In genomic region chr7:84483447-84484407, GRCm38 (mm10) we compare ENCODE assay signal across 20 mouse cellular contexts. TPM values are rescaled to one million over a fixed set of nuclear protein-coding genes. Genes with fewer than 3 reads are reported as not detected.
A peak's percentile ranks its signal among the peaks of the same experiment; 100 is the strongest.
DNase-seq lines count a peak whose midpoint lies in the region; ATAC-seq and TF ChIP-seq lines count a peak whose summit lies in the region.
"Had no signal": no experiment of that assay in that cellular context is flagged by ENCODE, and none has a peak within 500 bp of the region (broad histone marks: within the 10 kb centered on the region; RNA-seq: fewer than 3 reads in every experiment).

No protein-coding gene starts in this region.

- no peak overlapping the region for H3K4me2 ChIP-seq in hindbrain, embryonic 15.5 days
- no peak overlapping the region for H3K4me2 ChIP-seq in hindbrain, embryonic 12.5 days (replicated peaks)
- H3K4me2 ChIP-seq in neural tube, embryonic 13.5 days: no peak overlapping the region
- H3K4me2 ChIP-seq in neural tube, embryonic 14.5 days (ENCODE audit: low read depth, low read length): no peak overlapping the region
- no peak overlapping the region for H3K4me2 ChIP-seq in stomach, postnatal 0 days (replicated peaks; ENCODE audit: low read depth)
- H3K4me2 ChIP-seq: embryonic facial prominence, embryonic 15.5 days; forebrain, embryonic 15.5 days; heart, embryonic 13.5 days had no signal

- H3K27me3 ChIP-seq in hindbrain, embryonic 15.5 days: no peaks in the 10 kb centered on the region
- H3K27me3 ChIP-seq in hindbrain, embryonic 12.5 days: no peaks in the 10 kb centered on the region
- no peaks in the 10 kb centered on the region for H3K27me3 ChIP-seq in neural tube, embryonic 13.5 days
- H3K27me3 ChIP-seq in neural tube, embryonic 14.5 days (ENCODE audit: control insufficient read depth, insufficient read depth, low read length): no peaks in the 10 kb centered on the region
- H3K27me3 ChIP-seq in stomach, postnatal 0 days (ENCODE audit: control insufficient read depth, insufficient read depth, low read length): no peaks in the 10 kb centered on the region
- H3K27me3 ChIP-seq: embryonic facial prominence, embryonic 15.5 days; forebrain, embryonic 15.5 days; heart, embryonic 13.5 days had no signal

- H3K4me1 ChIP-seq in hindbrain, embryonic 15.5 days (replicated peaks): no peaks in the 10 kb centered on the region
- H3K4me1 ChIP-seq in hindbrain, embryonic 12.5 days: no peaks in the 10 kb centered on the region
- H3K4me1 ChIP-seq in neural tube, embryonic 13.5 days (replicated peaks): no peaks in the 10 kb centered on the region
- H3K4me1 ChIP-seq in neural tube, embryonic 14.5 days (ENCODE audit: control insufficient read depth, insufficient read depth, low read length): no peaks in the 10 kb centered on the region
- no peaks in the 10 kb centered on the region for H3K4me1 ChIP-seq in stomach, postnatal 0 days (replicated peaks; ENCODE audit: control insufficient read depth, insufficient read depth)
- H3K4me1 ChIP-seq: embryonic facial prominence, embryonic 15.5 days; forebrain, embryonic 10.5 days; forebrain, embryonic 15.5 days; heart, embryonic 13.5 days had no signal

- no peak overlapping the region for H3K27ac ChIP-seq in hindbrain, embryonic 15.5 days (replicated peaks)
- no peak overlapping the region for H3K27ac ChIP-seq in hindbrain, embryonic 12.5 days
- peak overlapping the region; percentile 59; the same call in 1 of the 2 replicates for H3K27ac ChIP-seq in neural tube, embryonic 13.5 days (replicated peaks)
- peak overlapping the region; percentile 60; the same call in 1 of the 2 replicates for H3K27ac ChIP-seq in neural tube, embryonic 14.5 days (ENCODE audit: low read depth, low read length)
- H3K27ac ChIP-seq in stomach, postnatal 0 days (replicated peaks): no peak overlapping the region
- H3K27ac ChIP-seq: embryonic facial prominence, embryonic 15.5 days; forebrain, embryonic 10.5 days; forebrain, embryonic 15.5 days; heart, embryonic 13.5 days had no signal

- 61% methylated on average over 3 of the region's 3 CpGs for whole genome bisulfite sequencing in hindbrain, embryonic 15.5 days
- WGBS in hindbrain, embryonic 12.5 days: 79% methylated on average over 3 of the region's 3 CpGs
- 57% methylated on average over 3 of the region's 3 CpGs for WGBS in neural tube, embryonic 13.5 days
- WGBS in neural tube, embryonic 14.5 days: 67% methylated on average over 3 of the region's 3 CpGs
- 64% methylated on average over 3 of the region's 3 CpGs for WGBS in stomach, postnatal 0 days

- TF ChIP-seq EP300 in stomach, postnatal 0 days (optimal IDR thresholded peaks at IDR 0.05): no peak

- no peaks in the 10 kb centered on the region for H3K36me3 ChIP-seq in hindbrain, embryonic 15.5 days
- no peaks in the 10 kb centered on the region for H3K36me3 ChIP-seq in hindbrain, embryonic 12.5 days
- no peaks in the 10 kb centered on the region for H3K36me3 ChIP-seq in neural tube, embryonic 13.5 days
- H3K36me3 ChIP-seq in neural tube, embryonic 14.5 days (ENCODE audit: control insufficient read depth, insufficient read depth, low read length): no peaks in the 10 kb centered on the region
- H3K36me3 ChIP-seq in stomach, postnatal 0 days (ENCODE audit: control insufficient read depth, insufficient read depth, low read length): no peaks in the 10 kb centered on the region
- H3K36me3 ChIP-seq: embryonic facial prominence, embryonic 15.5 days; forebrain, embryonic 10.5 days; forebrain, embryonic 15.5 days; heart, embryonic 13.5 days had no signal

- peak; percentile 73 for ATAC-seq in hindbrain, embryonic 15.5 days (ENCODE audit: low FRiP score, low read depth)
- no peak for ATAC-seq in hindbrain, embryonic 12.5 days (ENCODE audit: low FRiP score)
- ATAC-seq in neural tube, embryonic 13.5 days (ENCODE audit: low read depth): peak; percentile 90
- ATAC-seq in neural tube, embryonic 14.5 days (ENCODE audit: low read depth): peak; percentile 92
- ATAC-seq in stomach, postnatal 0 days (ENCODE audit: low FRiP score, low TSS enrichment): no peak
- ATAC-seq: forebrain, embryonic 15.5 days had no signal

- H3K9ac ChIP-seq in hindbrain, embryonic 15.5 days: no peak overlapping the region
- no peak overlapping the region for H3K9ac ChIP-seq in hindbrain, embryonic 12.5 days
- H3K9ac ChIP-seq in neural tube, embryonic 13.5 days: no peak overlapping the region
- H3K9ac ChIP-seq in neural tube, embryonic 14.5 days (replicated peaks; ENCODE audit: low read depth, low read length): no peak overlapping the region
- no peak overlapping the region for H3K9ac ChIP-seq in stomach, postnatal 0 days (ENCODE audit: low read length)
- H3K9ac ChIP-seq: embryonic facial prominence, embryonic 15.5 days; forebrain, embryonic 15.5 days; heart, embryonic 13.5 days had no signal

- H3K4me3 ChIP-seq in hindbrain, embryonic 15.5 days: no peak overlapping the region
- H3K4me3 ChIP-seq in hindbrain, embryonic 12.5 days: no peak overlapping the region
- H3K4me3 ChIP-seq in neural tube, embryonic 13.5 days: no peak overlapping the region
- no peak overlapping the region for H3K4me3 ChIP-seq in neural tube, embryonic 14.5 days (ENCODE audit: low read depth, low read length)
- no peak overlapping the region for H3K4me3 ChIP-seq in stomach, postnatal 0 days (ENCODE audit: low read depth, low read length)
- H3K4me3 ChIP-seq: embryonic facial prominence, embryonic 15.5 days; erythroblast, embryonic 14.5 days; forebrain, embryonic 10.5 days; forebrain, embryonic 15.5 days; heart, embryonic 13.5 days had no signal

- DNase-seq in neural tube, embryonic 10.5 days (ENCODE audit: extremely low spot score, low spot score): no peak
- DNase-seq in stomach, postnatal 0 days (ENCODE audit: low spot score): no peak
- DNase-seq: adrenal gland, adult 2 months; adrenal gland, postnatal 25 days; cerebellum, adult 18-20 months; cerebellum, adult 9-11 months; cerebellum, postnatal 36 days; gastrocnemius, postnatal 36 days; heart, adult 11 months; heart, postnatal 36 days had no signal

- no peak for TF ChIP-seq CTCF in stomach, postnatal 0 days (IDR thresholded peaks at IDR 0.05; ENCODE audit: low read depth)

- no peaks in the 10 kb centered on the region for H3K9me3 ChIP-seq in hindbrain, embryonic 15.5 days
- H3K9me3 ChIP-seq in hindbrain, embryonic 12.5 days (replicated peaks): no peaks in the 10 kb centered on the region
- H3K9me3 ChIP-seq in neural tube, embryonic 13.5 days: no peaks in the 10 kb centered on the region
- no peaks in the 10 kb centered on the region for H3K9me3 ChIP-seq in neural tube, embryonic 14.5 days (ENCODE audit: control insufficient read depth, low read length)
- no peaks in the 10 kb centered on the region for H3K9me3 ChIP-seq in stomach, postnatal 0 days (ENCODE audit: control insufficient read depth, low read length)
- H3K9me3 ChIP-seq: embryonic facial prominence, embryonic 15.5 days; forebrain, embryonic 10.5 days; forebrain, embryonic 15.5 days; heart, embryonic 13.5 days had no signal

RNA-seq across cellular contexts. Expression of gene Gm2115, which starts 45.0 kb away (rescaled TPM):
- 1.8 and 2.1 TPM in 2 replicates for polyA plus RNA-seq in hindbrain, embryonic 15.5 days (2015; fragmentation: Nextera tagmentation; extraction: Ambion mirVana)
- polyA plus RNA-seq in hindbrain, embryonic 12.5 days (2016; fragmentation: Nextera tagmentation; extraction: Ambion mirVana): 0.39 and 0.53 TPM in 2 replicates
- 0.76 and 0.98 TPM in 2 replicates for polyA plus RNA-seq in neural tube, embryonic 13.5 days (2015; fragmentation: Nextera tagmentation; extraction: Ambion mirVana)
- polyA plus RNA-seq in neural tube, embryonic 14.5 days (2014; fragmentation: Nextera tagmentation; extraction: Ambion mirVana): 3.9 and 5.9 TPM in 2 replicates
- 2.3 and 3.0 TPM in 2 replicates for polyA plus RNA-seq in stomach, postnatal 0 days (2015; fragmentation: Nextera tagmentation; extraction: Ambion mirVana)
- polyA plus RNA-seq: erythroblast, embryonic 14.5 days; heart, postnatal 0 days had no signal

Comparison
In these comparisons a context has a peak if more than half of its experiments do, and no peak if none do; other contexts are left out.
1. ATAC-seq: peak in hindbrain, embryonic 15.5 days (single experiment), neural tube, embryonic 13.5 days (single experiment) and neural tube, embryonic 14.5 days (single experiment); none in hindbrain, embryonic 12.5 days (single experiment) and stomach, postnatal 0 days (single experiment).
2. H3K27ac ChIP-seq: peak in neural tube, embryonic 13.5 days (single experiment) and neural tube, embryonic 14.5 days (single experiment); none in hindbrain, embryonic 15.5 days (single experiment), hindbrain, embryonic 12.5 days (single experiment) and stomach, postnatal 0 days (single experiment).